Mouse (Mus musculus) forebrain, embryonic 10.5 days (tissue): ENCODE measurements at regions not wholly inside any gene's neighbourhood (a gene's known extent, or its start where the extent isn't known, plus 50 kb on each side); places are given as distances from the start of the nearest gene placed in this dataset.
A peak's percentile ranks its signal among the peaks of the same experiment; 100 is the strongest.

ENCODE experiments used
- DNase-seq: peaks from one replicate; pipeline ENCODE4 v3.0.0-alpha.2; 2017; ENCODE audit warnings: low spot score; ENCODE audit errors: extremely low spot score
- H3K27ac ChIP-seq: fragments of 300-500 bp; sonication (generic); 2 replicates; pipeline ENCODE4 v1.5.1; 2016; ENCODE audit warnings: mild to moderate bottlenecking
- H3K27me3 ChIP-seq: fragments of 300-500 bp; sonication (generic); 2 replicates; pipeline ENCODE4 v1.6.1; 2016; ENCODE audit warnings: mild to moderate bottlenecking; ENCODE audit not compliant: poor library complexity, severe bottlenecking
- H3K36me3 ChIP-seq: fragments of 300-500 bp; sonication (generic); replicated peaks from 2 replicates; pipeline ENCODE4 v1.6.1; 2016; ENCODE audit warnings: mild to moderate bottlenecking, moderate library complexity
- H3K4me1 ChIP-seq: fragments of 300-500 bp; sonication (generic); 2 replicates; pipeline ENCODE4 v1.6.1; 2016
- H3K4me3 ChIP-seq: fragments of 300-500 bp; sonication (generic); 2 replicates; pipeline ENCODE4 v1.5.1; 2016; ENCODE audit warnings: mild to moderate bottlenecking, moderate library complexity
- H3K9me3 ChIP-seq: fragments of 300-500 bp; sonication (generic); 2 replicates; pipeline ENCODE4 v1.6.1; 2016; ENCODE audit warnings: mild to moderate bottlenecking, moderate library complexity
- WGBS: fragments of 180-500 bp; shearing (Covaris S2); methylation state at CpG from one replicate; pipeline ENCODE4 v1.1.7; 2016; 5-methylcytosine and 5-hydroxymethylcytosine counted together

GRCm38 (mm10) chr2:40342579-40342978 lies 1116.3 kb upstream of the Ppp6c start:
- no peaks in the 10 kb centered on the region for H3K4me1 ChIP-seq
- 92% methylated on average over 1 of the region's 1 CpGs for whole genome bisulfite sequencing

GRCm38 (mm10) chr2:40332294-40332874 lies 1106.1 kb upstream of the Ppp6c start:
- Histone ChIP-seq H3K27me3 (no peaks in the 10 kb centered on the region), H3K36me3 (no peaks in the 10 kb centered on the region), H3K27ac (peak overlapping the region; percentile 58), H3K9me3 (peaks cover 3% of the 10 kb centered on the region; the same call in 1 of the 2 replicates), H3K4me3 (no peak overlapping the region), H3K4me1 (peaks cover 10% of the 10 kb centered on the region)
- no peak for DNase-seq

More at GRCm38 (mm10) chr2:40342579-40342978, 1116.3 kb upstream of the Ppp6c start:
- H3K4me3 ChIP-seq: no peak overlapping the region
- DNase-seq: no peak
- H3K36me3 ChIP-seq: no peaks in the 10 kb centered on the region
- no peaks in the 10 kb centered on the region for H3K27me3 ChIP-seq
- H3K9me3 ChIP-seq: no peaks in the 10 kb centered on the region
- H3K27ac ChIP-seq: no peak overlapping the region

GRCm38 (mm10) chr2:40321506-40321905 lies 1095.3 kb upstream of the Ppp6c start:
- no peaks in the 10 kb centered on the region for H3K36me3 ChIP-seq
- no peak for DNase-seq
- peaks cover 6% of the 10 kb centered on the region; the same call in 1 of the 2 replicates for H3K4me1 ChIP-seq
- no peak overlapping the region for H3K27ac ChIP-seq
- H3K9me3 ChIP-seq: no peaks in the 10 kb centered on the region
- 65% methylated on average over 2 of the region's 2 CpGs for WGBS
- no peak overlapping the region for H3K4me3 ChIP-seq
- H3K27me3 ChIP-seq: no peaks in the 10 kb centered on the region

GRCm38 (mm10) chr2:40320710-40321441 lies 1094.6 kb upstream of the Ppp6c start:
- Histone ChIP-seq H3K4me3 (no peak overlapping the region), H3K36me3 (no peaks in the 10 kb centered on the region), H3K4me1 (peaks cover 6% of the 10 kb centered on the region; the same call in 1 of the 2 replicates), H3K27ac (no peak overlapping the region), H3K27me3 (no peaks in the 10 kb centered on the region), H3K9me3 (no peaks in the 10 kb centered on the region)
- DNase-seq: no peak
- WGBS: 85% methylated on average over 3 of the region's 3 CpGs
